Mouse (Mus musculus): ENCODE results near the gene Nfkbiz.

Nfkbiz gene

DNA sequence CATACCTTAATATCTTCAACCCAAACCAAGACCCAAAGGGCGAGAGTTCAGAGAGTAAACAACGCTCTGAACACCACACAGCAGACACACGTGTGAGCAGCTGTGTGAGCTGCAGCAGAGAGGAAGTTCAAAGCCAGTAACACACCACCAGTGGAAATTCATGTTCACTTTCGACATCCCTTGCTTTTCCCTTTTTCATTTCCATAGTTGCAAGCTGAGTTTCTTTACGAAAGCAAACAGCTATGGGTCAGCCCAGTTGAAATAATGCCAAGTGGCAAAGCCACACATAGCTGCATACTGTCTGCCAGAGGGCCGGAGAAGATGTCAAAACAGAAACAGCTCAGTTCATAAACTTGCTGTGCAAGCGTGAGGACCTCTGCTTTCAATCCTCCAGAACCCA is 39.9 kb downstream of the Nfkbiz start:
- no peak for DNase-seq

DNA sequence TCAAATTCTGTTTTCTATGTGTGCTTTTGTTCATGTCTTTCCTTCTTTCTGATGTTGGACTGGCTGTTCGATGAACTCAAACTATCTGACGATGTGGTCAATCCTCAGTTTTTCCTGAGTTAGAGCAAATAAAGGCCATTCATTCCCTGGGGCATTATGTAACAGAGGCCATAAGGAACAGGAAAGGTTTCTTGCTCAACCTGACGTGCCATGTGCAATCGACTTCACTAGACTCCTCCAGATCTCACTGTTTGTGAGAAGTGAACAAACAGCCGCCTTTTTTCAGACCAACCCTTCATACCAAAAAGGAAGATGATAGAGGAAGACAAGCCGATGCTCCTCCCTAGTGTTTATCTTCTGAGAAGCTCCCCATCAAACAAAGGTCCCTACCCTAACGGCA is 48.4 kb downstream of the Nfkbiz start:
- DNase-seq: no peak

DNA sequence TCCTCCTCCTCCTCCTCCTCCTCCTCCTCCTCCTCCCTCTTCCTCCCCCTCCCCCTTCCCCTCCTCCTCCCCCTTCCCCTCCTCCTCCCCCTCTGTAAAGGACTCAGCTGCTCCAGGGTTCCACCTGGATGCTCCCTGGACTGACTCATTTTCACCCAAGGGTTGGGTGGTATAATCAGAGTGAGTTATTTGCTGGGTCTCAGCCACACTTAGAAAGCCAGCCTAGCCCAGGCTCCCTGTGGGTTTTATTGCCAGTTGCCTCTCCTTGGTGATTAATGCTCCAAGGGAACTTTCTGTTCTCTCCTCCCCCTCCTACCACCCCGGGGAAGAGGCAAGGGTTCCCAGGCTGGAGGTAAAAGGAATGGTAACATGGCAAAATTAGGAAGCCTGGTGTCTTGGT is 49.4 kb downstream of the Nfkbiz start:
- DNase-seq: no peak

- DNase-seq: no peak
Measured at GRCm38 (mm10) chr16:55788671-55789070, 50.0 kb downstream of the Nfkbiz start.

DNA sequence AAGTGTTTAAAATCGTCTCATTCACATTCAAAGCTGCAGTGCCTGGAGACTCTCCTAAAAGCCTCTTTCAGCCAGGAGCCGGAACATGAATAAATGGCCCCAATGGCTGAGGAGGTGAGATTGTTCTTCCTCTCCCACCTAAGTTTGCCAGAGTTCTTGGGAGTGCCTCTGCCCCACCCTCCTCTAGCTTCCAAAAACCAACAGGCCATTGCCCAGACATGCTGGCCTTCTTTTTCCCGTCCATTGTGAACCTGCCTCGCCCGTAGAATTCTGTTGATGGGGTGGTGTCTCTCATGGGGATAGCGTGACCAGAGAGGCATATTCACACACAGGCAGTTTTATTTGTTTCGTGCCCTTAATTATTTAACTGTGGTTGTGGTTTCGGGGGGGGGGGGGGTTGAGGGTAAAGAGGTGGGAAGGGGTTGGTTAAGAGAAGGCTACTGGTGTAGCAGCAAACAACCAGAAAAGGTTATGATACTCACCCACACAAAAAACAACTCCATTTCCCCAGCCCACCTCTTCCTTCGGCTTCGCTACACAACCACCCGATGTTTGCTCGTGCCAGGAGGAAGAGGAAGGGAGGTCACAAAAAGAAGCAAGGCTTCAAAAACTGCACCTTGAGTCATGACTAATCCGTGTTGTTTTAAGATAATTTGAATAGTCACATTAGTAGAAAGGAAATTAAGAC is 51.2 kb downstream of the Nfkbiz start:
- no peak for DNase-seq

- DNase-seq: no peak
Measured at GRCm38 (mm10) chr16:55784379-55784778, 54.3 kb downstream of the Nfkbiz start.

DNA sequence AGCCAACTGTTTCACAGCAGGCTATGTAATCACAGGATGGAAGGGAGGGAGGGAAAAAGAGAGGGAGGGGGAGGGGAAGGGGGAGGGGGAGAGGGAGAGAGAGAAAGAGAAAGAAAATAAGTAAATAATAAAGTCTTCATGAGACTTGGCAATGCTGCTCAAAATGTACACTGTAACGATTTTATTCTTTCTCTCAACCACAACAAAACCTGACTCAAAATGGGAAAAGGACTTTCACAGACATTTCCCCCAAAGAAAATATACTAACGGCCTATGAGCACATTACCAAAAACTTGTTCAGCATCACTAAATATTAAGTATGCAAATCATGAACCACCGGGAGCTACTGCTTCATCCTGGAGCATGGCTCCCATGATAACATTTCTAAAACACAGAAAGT is 54.8 kb downstream of the Nfkbiz start:
- DNase-seq: no peak

DNA sequence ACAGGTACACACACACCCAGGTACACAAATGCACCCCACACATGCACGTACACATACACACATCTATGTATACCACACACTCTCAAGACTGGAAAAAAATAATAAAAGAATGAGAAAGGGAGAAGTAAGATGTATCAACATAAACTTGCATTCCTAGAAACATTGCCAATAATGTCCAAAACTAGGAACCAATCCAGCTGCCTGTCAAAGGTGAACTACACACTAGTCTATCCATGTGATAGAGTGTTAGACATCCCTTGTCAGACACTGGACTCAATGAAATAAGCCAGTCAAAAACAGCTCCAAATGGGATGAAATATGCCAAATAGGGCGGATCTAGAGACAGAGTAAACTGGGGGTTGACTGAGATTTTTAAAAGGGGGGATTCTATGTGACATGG is 55.8 kb downstream of the Nfkbiz start:
- no peak for DNase-seq

DNA sequence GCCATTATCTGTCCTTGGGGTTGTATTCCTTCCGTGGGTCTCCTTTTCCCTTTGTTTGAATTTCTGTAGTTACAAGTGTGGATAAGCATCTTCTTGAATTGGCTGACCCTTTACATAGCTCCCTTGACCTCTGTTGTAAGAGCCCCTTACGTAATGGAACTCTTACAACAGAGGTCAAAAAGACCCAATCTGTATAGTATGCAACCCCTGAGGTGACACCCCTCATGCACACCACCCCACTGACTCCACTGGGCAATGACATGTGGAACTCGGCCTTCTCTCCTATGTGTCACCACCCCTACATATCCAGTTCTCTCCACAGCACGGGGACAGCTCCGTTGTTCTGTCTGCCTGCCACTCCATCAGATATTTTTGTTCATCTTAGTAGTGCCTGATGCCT is 56.9 kb downstream of the Nfkbiz start:
- no peak for DNase-seq

DNA sequence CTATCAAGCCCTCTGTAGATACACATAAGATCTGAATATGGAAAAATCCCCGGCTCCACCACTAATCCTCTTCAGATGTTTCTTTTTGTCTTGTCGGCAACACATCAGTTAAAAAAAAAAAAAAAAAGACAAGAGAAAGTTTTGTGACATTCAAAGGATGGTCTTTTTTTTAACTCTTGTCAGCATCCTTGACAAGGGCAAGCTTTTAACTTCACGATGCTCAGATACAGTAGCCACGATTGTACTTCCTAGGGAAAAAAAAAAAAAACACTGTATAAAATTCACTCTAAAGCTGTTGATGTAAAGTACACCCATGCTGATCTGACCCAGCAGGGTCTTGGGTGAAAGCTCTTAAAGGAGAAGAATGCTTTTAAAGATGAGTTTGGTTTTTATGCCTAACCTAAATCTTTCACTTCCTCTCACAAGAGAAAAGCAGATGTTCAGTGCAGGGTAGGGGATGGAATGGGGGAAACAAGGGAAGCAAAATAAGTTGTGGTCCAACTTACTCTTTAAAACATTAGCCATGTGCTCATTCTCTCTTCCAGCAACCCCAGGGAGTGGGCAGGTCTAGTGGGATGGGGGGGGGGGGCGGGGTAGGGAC is 57.6 kb downstream of the Nfkbiz start:
- no peak for DNase-seq

GRCm38 (mm10) chr16:55776329-55776728 is 62.4 kb downstream of the Nfkbiz start:
- DNase-seq: no peak

DNA sequence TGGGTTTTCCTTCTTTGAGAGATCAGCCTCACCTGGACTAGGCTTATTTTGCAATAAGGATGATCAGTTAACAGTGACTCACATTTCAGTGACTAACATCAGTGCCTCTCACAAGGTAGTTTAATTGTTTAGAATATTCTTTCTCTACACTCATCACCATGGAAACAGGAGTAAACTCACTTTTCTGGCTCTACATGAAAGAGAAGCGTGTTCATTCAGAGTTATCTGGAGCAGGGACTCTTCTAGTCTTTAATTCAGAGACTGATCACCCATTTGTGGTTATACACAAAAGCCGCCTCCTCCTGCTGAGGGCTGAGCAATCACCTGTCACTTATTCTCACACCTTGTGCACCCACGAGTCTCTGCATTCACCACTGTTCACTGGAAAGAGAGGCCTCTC is 68.5 kb downstream of the Nfkbiz start:
- DNase-seq: no peak

Measured in cerebellum, adult 9-10 months (tissue).